Mouse (Mus musculus): ENCODE results near the gene Arl10.

- 0 out of 2 replicates have a peak, but pooled peaks have one; percentile 11 for TF ChIP-seq POLR2A (IDR thresholded peaks at IDR 0.05; ENCODE audit: low read depth, low read length)
- TF ChIP-seq CTCF (IDR thresholded peaks at IDR 0.05; ENCODE audit: borderline replicate concordance, insufficient read depth, low read length) = no peak
Observed at GRCm38 (mm10) chr13:54605426-54605825, 30.6 kb downstream of the Arl10 start.
